Mouse (Mus musculus) stomach, embryonic 16.5 days (tissue): ENCODE data around the gene Celf6. TPM values are rescaled to one million over a fixed set of nuclear protein-coding genes. Genes with fewer than 3 reads are reported as not detected.
A peak's percentile ranks its signal among the peaks of the same experiment; 100 is the strongest.

ENCODE experiments used
- ATAC-seq: fragments of 200-750 bp; cut with Nextera tagmentation; 2 replicates; pipeline ENCODE4 v1.8.0; 2017; ENCODE audit warnings: moderate number of reproducible peaks, moderate TSS enrichment; ENCODE audit not compliant: insufficient read depth, low FRiP score
- H3K27ac ChIP-seq: fragments of 300-500 bp; sonication (generic); 2 replicates; pipeline ENCODE4 v1.5.1; 2014; ENCODE audit warnings: low read length
- H3K27me3 ChIP-seq: fragments of 300-500 bp; sonication (generic); 2 replicates; pipeline ENCODE4 v1.6.1; 2014; ENCODE audit warnings: low read length, control low read depth, mixed read lengths; ENCODE audit not compliant: control insufficient read depth, insufficient read depth
- H3K36me3 ChIP-seq: fragments of 300-500 bp; sonication (generic); 2 replicates; pipeline ENCODE4 v1.6.1; 2014; ENCODE audit warnings: low read length; ENCODE audit not compliant: control insufficient read depth, insufficient read depth
- H3K4me1 ChIP-seq: fragments of 300-500 bp; sonication (generic); 2 replicates; pipeline ENCODE4 v1.6.1; 2014; ENCODE audit warnings: low read length, control low read depth, mixed read lengths; ENCODE audit not compliant: control insufficient read depth, insufficient read depth
- H3K4me2 ChIP-seq: fragments of 300-500 bp; sonication (generic); 2 replicates; pipeline ENCODE4 v1.6.1; 2014; ENCODE audit warnings: low read depth, low read length, mixed read lengths
- H3K4me3 ChIP-seq: fragments of 300-500 bp; sonication (generic); replicated peaks from 2 replicates; pipeline ENCODE4 v1.5.1; 2014; ENCODE audit warnings: mild to moderate bottlenecking, low read length
- H3K9ac ChIP-seq: fragments of 300-500 bp; sonication (generic); 2 replicates; pipeline ENCODE4 v1.6.1; 2014; ENCODE audit warnings: low read length
- H3K9me3 ChIP-seq: fragments of 300-500 bp; sonication (generic); replicated peaks from 2 replicates; pipeline ENCODE4 v1.6.1; 2016; ENCODE audit warnings: low read length, control low read depth; ENCODE audit not compliant: control insufficient read depth
- whole genome bisulfite sequencing: fragments of 180-500 bp; shearing (Covaris S2); extraction: QIAGEN DNeasy Blood & Tissue Kit; methylation state at CpG from one replicate; pipeline ENCODE4 v1.1.7; 2014; 5-methylcytosine and 5-hydroxymethylcytosine counted together
- polyA plus RNA-seq: library from polyadenylated mRNA; unstranded; fragments of >200 nt; fragmentation: Nextera tagmentation; extraction: Ambion mirVana; gene quantifications from 2 replicates; pipeline ENCODE4 v1.2.1, GENCODE M21; 2015

The Celf6 gene
- polyA plus RNA-seq, 1 experiment from 2014 or later: 2.7 TPM

DNA sequence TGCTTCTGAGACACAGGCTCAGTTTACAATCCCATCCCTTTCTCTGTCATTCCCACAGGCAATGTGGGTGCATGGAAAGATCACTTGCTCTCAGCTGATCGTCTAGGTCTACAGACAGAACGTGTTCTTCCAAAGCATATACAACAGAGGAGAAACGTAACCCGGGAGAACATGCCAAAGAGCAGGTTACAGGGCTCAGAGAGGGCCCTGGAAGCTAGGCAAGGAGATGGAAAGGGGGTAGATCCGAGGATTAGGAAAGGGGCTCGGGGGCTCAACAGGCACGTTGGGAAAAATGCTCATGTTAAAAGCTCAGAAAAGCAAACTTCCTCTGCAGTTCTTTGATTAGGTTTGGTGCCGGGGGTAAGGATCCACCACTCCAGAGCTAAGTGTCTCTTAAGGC, 23.9 kb downstream of the Celf6 start:
- no peak overlapping the region for H3K4me3 ChIP-seq
- no peak for ATAC-seq
- no peak overlapping the region for H3K9ac ChIP-seq
- H3K4me2 ChIP-seq: no peak overlapping the region
- H3K9me3 ChIP-seq: no peaks in the 10 kb centered on the region
- no peaks in the 10 kb centered on the region for H3K36me3 ChIP-seq
- peaks cover 10% of the 10 kb centered on the region for H3K27me3 ChIP-seq
- no peaks in the 10 kb centered on the region for H3K4me1 ChIP-seq
- H3K27ac ChIP-seq: no peak overlapping the region
- 69% methylated on average over 8 of the region's 8 CpGs for WGBS

DNA sequence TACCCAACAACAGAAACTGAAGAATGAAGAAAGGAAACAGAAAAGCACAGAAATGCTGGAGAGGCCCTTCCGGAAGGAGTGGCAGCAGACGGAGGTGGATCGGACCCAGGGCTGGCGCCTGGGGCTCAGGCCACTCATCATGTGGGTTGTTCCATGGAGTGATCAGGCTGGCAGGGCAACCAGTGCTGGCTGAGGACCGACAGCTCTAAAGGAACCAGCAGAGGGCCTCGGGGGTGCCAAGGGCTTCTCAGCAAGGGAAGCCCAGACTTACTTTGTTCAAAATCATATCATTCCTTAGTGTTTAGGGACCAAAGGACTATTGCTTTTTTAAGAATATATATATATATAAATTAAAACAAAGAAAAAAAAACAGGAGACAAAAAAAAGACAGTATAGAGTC, 28.2 kb downstream of the Celf6 start:
- 60% methylated on average over 6 of the region's 6 CpGs for WGBS
- no peaks in the 10 kb centered on the region for H3K4me1 ChIP-seq
- no peak overlapping the region for H3K4me3 ChIP-seq
- H3K27me3 ChIP-seq: peaks cover 10% of the 10 kb centered on the region
- H3K9ac ChIP-seq: no peak overlapping the region
- no peak for ATAC-seq
- H3K27ac ChIP-seq: no peak overlapping the region
- H3K4me2 ChIP-seq: no peak overlapping the region
- no peaks in the 10 kb centered on the region for H3K9me3 ChIP-seq
- H3K36me3 ChIP-seq: no peaks in the 10 kb centered on the region

DNA sequence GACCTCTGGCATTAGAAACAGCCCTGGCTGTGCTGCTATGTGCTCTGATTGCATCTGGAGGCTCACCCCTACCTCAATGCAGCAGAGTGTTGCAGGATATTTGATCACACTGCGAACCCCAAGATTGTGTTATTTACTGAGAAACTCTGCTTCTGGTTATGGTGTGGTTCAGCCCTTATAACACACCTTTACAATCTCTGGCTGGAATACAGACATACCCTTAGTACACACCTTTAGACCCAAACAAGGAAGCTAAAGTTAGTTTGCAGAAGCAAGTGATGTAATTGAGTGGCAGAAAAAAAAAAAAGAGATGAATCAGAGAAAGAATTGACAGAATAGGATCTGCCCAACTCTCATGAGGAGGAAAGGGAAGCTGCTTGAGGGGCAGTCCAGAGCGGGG, 33.2 kb downstream of the Celf6 start:
- no peaks in the 10 kb centered on the region for H3K36me3 ChIP-seq
- no peak for ATAC-seq
- H3K4me3 ChIP-seq: no peak overlapping the region
- no peak overlapping the region for H3K9ac ChIP-seq
- H3K9me3 ChIP-seq: no peaks in the 10 kb centered on the region
- H3K27me3 ChIP-seq: no peaks in the 10 kb centered on the region
- no peaks in the 10 kb centered on the region for H3K4me1 ChIP-seq
- no peak overlapping the region for H3K4me2 ChIP-seq
- H3K27ac ChIP-seq: no peak overlapping the region
- 82% methylated on average over 2 of the region's 2 CpGs for WGBS

DNA sequence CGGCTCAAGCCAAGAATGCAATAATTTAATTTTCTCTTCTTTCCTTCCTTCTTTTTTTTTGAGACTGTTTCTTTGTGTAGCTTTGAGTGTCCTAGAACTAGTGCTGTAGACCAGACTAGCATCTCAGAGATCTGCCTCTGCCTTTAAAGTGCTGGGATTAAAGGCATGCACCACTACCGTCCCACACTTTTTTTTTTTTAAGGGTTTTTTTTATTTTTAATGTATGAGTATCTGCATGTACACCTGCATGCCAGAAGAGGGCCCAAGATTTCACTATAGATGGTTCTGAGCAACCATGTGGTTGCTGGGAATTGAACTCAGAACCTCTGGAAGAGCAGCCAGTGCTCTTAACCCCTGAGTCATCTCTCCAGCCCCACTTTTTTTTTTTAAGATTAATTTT, 38.1 kb downstream of the Celf6 start:
- Histone ChIP-seq H3K27ac (no peak overlapping the region), H3K9me3 (no peaks in the 10 kb centered on the region), H3K27me3 (no peaks in the 10 kb centered on the region), H3K4me1 (0 out of 2 replicates have a peak, but pooled peaks cover 3% of the 10 kb centered on the region), H3K36me3 (no peaks in the 10 kb centered on the region), H3K4me2 (no peak overlapping the region), H3K9ac (no peak overlapping the region), H3K4me3 (no peak overlapping the region)
- WGBS: 79% methylated on average over 2 of the region's 2 CpGs
- no peak for ATAC-seq

DNA sequence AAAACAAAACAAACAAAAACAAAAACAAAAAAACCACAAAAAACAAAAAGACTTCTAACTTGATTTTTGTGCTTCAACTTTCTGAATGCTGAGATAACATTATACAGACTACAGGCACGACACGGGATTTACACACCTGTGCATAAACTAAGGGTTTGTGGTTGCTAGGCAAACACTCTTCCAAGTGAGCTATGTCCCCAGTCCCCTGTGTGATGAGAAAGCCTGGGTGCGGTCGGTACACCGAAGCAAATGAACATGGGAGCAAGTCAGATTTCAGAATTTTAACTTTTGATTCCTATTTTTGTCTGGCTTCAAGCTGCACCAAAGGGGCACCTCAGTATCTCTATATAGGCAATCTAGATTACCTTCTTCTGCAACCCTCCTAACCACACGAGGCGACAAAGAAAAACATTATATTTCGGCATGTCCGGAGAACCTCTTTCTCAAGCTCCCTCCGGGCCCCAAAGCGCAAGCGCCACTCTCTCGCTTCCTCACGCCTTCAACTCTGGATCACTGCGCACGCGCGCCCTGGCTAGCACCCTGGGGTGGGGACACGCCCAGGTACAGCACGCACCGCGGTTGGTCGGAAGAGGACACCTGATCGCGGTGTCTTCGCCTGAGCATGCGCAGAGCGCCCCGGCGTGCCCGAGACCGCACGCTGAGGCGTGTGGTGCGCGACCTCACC, 39.0 kb downstream of the Celf6 start, which contains the start of gene Parp6:
Parp6 (plus strand) TSS at position 663 of the 685 bp plus-strand sequence.
- 1% methylated on average over 35 of the region's 36 CpGs for WGBS
- Histone ChIP-seq H3K4me3 (peak within 1 kb of the TSS; percentile 84), H3K4me1 (0 out of 2 replicates have a peak, but pooled peaks cover 3% of the 10 kb centered on the region), H3K9ac (peak within 1 kb of the TSS; percentile 90), H3K36me3 (no peaks in the 10 kb centered on the region), H3K9me3 (no peaks in the 10 kb centered on the region), H3K27me3 (no peaks in the 10 kb centered on the region), H3K4me2 (peak within 1 kb of the TSS; percentile 70), H3K27ac (peak within 1 kb of the TSS; percentile 89)
- ATAC-seq: peak; percentile 100

DNA sequence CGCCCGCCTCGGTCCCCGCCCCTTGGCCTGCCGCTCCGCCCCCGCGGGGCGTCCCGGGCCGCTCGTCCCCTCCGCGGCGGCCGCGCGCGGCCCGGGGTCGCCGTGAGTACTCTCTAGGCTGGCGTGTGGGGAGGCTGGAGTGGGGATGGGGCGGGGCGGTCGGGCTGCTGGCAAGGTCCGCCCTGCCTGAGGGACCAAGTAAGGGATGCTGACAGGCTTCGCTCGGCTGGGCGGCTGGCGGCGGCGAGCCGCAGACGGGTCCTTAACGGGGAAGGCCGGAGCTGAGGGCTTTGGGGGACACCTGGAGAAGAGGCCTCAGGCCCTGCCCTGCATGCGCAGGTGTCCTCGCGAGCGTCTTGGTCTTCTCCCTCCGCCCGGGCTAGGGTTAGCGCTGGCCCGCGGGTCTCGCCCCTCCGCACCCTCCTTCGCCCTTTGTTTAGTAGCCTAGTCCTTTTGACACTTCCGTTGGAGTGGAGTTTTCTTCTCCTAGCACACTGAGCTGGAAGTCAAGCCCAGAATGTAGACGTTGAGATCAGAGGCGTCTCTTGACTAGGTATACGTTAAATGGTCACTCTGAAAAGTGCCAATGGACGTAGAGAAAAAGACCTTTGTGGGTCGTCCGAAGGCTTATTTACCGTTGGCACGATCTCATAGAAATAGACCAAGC, 39.7 kb downstream of the Celf6 start:
- Histone ChIP-seq H3K4me1 (0 out of 2 replicates have a peak, but pooled peaks cover 3% of the 10 kb centered on the region), H3K36me3 (no peaks in the 10 kb centered on the region), H3K9ac (peak overlapping the region; percentile 90), H3K4me2 (peak overlapping the region; percentile 55), H3K27ac (peak overlapping the region; percentile 89), H3K4me3 (peak overlapping the region; percentile 84), H3K27me3 (no peaks in the 10 kb centered on the region), H3K9me3 (no peaks in the 10 kb centered on the region)
- no peak for ATAC-seq
- under 1% methylated on average over 58 of the region's 58 CpGs for WGBS

DNA sequence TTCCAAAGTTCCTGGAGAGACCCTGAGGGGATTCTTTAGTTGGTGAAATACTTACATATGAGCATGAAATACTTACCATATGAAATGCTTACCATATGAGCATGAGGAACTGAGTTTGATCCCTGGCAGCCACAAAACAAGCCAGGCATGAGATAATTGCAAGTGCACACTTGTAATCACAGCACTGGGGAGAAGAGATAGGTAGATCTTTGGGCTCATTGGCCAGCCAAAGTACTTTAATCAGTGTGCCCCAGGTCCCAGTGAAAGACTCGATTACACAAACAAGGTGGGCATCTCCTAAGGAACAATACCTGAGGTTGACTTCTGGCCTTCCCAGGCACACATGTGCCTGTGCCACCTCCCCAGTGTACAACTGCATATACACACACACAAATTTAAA, 60.7 kb downstream of the Celf6 start:
- WGBS: 87% methylated on average over 1 of the region's 1 CpGs
- no peak for ATAC-seq
- Histone ChIP-seq H3K36me3 (0 out of 2 replicates have a peak, but pooled peaks cover 5% of the 10 kb centered on the region), H3K9ac (no peak overlapping the region), H3K4me2 (no peak overlapping the region), H3K27me3 (no peaks in the 10 kb centered on the region), H3K27ac (no peak overlapping the region), H3K4me1 (no peaks in the 10 kb centered on the region), H3K9me3 (no peaks in the 10 kb centered on the region), H3K4me3 (no peak overlapping the region)

DNA sequence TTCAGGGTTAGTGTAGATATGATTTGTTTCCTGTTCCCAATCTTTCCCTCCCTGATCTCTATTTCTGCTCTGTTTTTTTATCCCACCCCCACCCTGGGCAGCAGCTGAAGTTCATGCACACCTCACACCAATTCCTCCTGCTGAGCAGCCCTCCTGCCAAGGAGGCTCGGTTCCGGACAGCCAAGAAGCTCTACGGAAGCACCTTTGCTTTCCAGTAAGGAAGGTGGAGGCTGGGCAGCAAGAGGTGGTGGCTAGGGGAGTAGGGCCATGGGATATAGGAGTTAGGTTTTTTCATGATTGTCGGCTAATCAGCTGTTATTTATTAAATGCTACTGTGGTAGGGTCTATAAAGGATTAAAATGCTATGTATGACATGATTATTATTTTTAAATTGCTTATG, 62.2 kb downstream of the Celf6 start:
- Histone ChIP-seq H3K9me3 (no peaks in the 10 kb centered on the region), H3K4me3 (no peak overlapping the region), H3K36me3 (0 out of 2 replicates have a peak, but pooled peaks cover 2% of the 10 kb centered on the region), H3K9ac (no peak overlapping the region), H3K4me1 (no peaks in the 10 kb centered on the region), H3K27ac (no peak overlapping the region), H3K27me3 (no peaks in the 10 kb centered on the region), H3K4me2 (no peak overlapping the region)
- 93% methylated on average over 4 of the region's 4 CpGs for WGBS
- no peak for ATAC-seq

DNA sequence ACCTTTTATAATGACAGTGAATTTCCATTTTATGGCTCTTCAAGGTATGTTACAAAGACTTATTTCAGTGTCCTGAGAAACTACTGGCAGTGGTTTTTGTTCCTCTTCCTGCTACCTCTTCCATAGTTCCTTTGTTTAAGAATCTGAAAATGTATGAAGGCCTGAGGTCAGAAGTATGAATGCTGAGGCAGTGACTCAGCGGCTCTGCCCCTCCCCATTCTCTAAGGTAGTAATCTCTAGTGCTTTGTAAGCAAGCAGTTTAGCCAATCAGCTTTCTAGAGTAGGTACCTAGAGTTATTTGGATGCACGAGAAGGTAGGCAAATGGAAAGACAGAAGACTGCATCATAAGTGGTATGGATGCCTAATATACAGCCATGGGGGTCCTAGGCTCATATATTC, 63.6 kb downstream of the Celf6 start:
- no peak overlapping the region for H3K27ac ChIP-seq
- H3K27me3 ChIP-seq: no peaks in the 10 kb centered on the region
- no peak overlapping the region for H3K4me2 ChIP-seq
- no peak overlapping the region for H3K4me3 ChIP-seq
- no peak overlapping the region for H3K9ac ChIP-seq
- no peaks in the 10 kb centered on the region for H3K36me3 ChIP-seq
- H3K9me3 ChIP-seq: no peaks in the 10 kb centered on the region
- 67% methylated on average over 2 of the region's 2 CpGs for WGBS
- H3K4me1 ChIP-seq: no peaks in the 10 kb centered on the region
- 0 out of 2 replicates have a peak, but pooled peaks have one; percentile 37 for ATAC-seq
